Mouse (Mus musculus) heart, embryonic 12.5 days (tissue): ENCODE measurements at regions not wholly inside any gene's neighbourhood (a gene's known extent, or its start where the extent isn't known, plus 50 kb on each side); places are given as distances from the start of the nearest gene placed in this dataset.

Source experiments
- ATAC-seq: fragments of 200-750 bp; cut with Nextera tagmentation; 2 replicates; pipeline ENCODE4 v1.8.0; 2017; ENCODE audit warnings: moderate TSS enrichment, moderate library complexity; ENCODE audit not compliant: insufficient number of reproducible peaks, low FRiP score
- H3K27ac ChIP-seq: fragments of 300-500 bp; sonication (generic); 2 replicates; pipeline ENCODE4 v1.5.1; 2016; ENCODE audit warnings: mild to moderate bottlenecking, moderate library complexity; ENCODE audit not compliant: poor library complexity, severe bottlenecking
- H3K27me3 ChIP-seq: fragments of 300-500 bp; sonication (generic); replicated peaks from 2 replicates; pipeline ENCODE4 v1.6.1; 2016; ENCODE audit warnings: mild to moderate bottlenecking, moderate library complexity
- H3K36me3 ChIP-seq: fragments of 300-500 bp; sonication (generic); 2 replicates; pipeline ENCODE4 v1.6.1; 2016; ENCODE audit warnings: mild to moderate bottlenecking, moderate library complexity
- H3K4me1 ChIP-seq: fragments of 300-500 bp; sonication (generic); replicated peaks from 2 replicates; pipeline ENCODE4 v1.6.1; 2016; ENCODE audit warnings: mild to moderate bottlenecking
- H3K4me2 ChIP-seq: fragments of 300-500 bp; sonication (generic); 2 replicates; pipeline ENCODE4 v1.6.1; 2016; ENCODE audit warnings: mild to moderate bottlenecking, moderate library complexity
- H3K4me3 ChIP-seq: fragments of 300-500 bp; sonication (generic); 2 replicates; pipeline ENCODE4 v1.5.1; 2016; ENCODE audit warnings: mild to moderate bottlenecking
- H3K9ac ChIP-seq: fragments of 300-500 bp; sonication (generic); 2 replicates; pipeline ENCODE4 v1.6.1; 2016; ENCODE audit warnings: mild to moderate bottlenecking, moderate library complexity
- H3K9me3 ChIP-seq: fragments of 300-500 bp; sonication (generic); replicated peaks from 2 replicates; pipeline ENCODE4 v1.6.1; 2016; ENCODE audit warnings: mild to moderate bottlenecking, moderate library complexity
- WGBS: fragments of 180-500 bp; shearing (Covaris S2); methylation state at CpG from one replicate; pipeline ENCODE4 v1.1.7; 2016; 5-methylcytosine and 5-hydroxymethylcytosine counted together

GRCm38 (mm10) chr10:26434586-26434985 lies 58.8 kb upstream of the L3mbtl3 start:
- Histone ChIP-seq H3K27ac (no peak overlapping the region), H3K4me1 (no peaks in the 10 kb centered on the region), H3K9ac (no peak overlapping the region), H3K4me2 (no peak overlapping the region), H3K4me3 (no peak overlapping the region), H3K27me3 (no peaks in the 10 kb centered on the region), H3K36me3 (no peaks in the 10 kb centered on the region), H3K9me3 (no peaks in the 10 kb centered on the region; the same call in 1 of the 2 replicates)
- WGBS: 84% methylated on average over 11 of the region's 11 CpGs
- ATAC-seq: no peak; the same call in 1 of the 2 replicates

- Histone ChIP-seq H3K9ac (no peak overlapping the region), H3K4me1 (no peaks in the 10 kb centered on the region), H3K4me2 (no peak overlapping the region), H3K4me3 (no peak overlapping the region), H3K9me3 (no peaks in the 10 kb centered on the region; the same call in 1 of the 2 replicates), H3K36me3 (no peaks in the 10 kb centered on the region), H3K27ac (no peak overlapping the region), H3K27me3 (no peaks in the 10 kb centered on the region)
- 93% methylated on average over 1 of the region's 1 CpGs for WGBS
- no peak for ATAC-seq
Measured at GRCm38 (mm10) chr10:26440720-26441119, 64.9 kb upstream of the L3mbtl3 start.

GRCm38 (mm10) chr10:26484311-26484710 lies 108.5 kb upstream of the L3mbtl3 start:
- no peaks in the 10 kb centered on the region for H3K27me3 ChIP-seq
- no peak overlapping the region for H3K4me3 ChIP-seq
- H3K9me3 ChIP-seq: no peaks in the 10 kb centered on the region
- 34% methylated on average over 4 of the region's 4 CpGs for WGBS
- no peak overlapping the region for H3K27ac ChIP-seq
- no peak overlapping the region for H3K9ac ChIP-seq
- 0 out of 2 replicates have a peak, but pooled peaks cover 4% of the 10 kb centered on the region for H3K4me1 ChIP-seq
- H3K36me3 ChIP-seq: no peaks in the 10 kb centered on the region
- no peak for ATAC-seq
- H3K4me2 ChIP-seq: no peak overlapping the region

- WGBS: 88% methylated on average over 5 of the region's 5 CpGs
- ATAC-seq: no peak
Measured at GRCm38 (mm10) chr10:26491351-26491750, 115.6 kb upstream of the L3mbtl3 start.

GRCm38 (mm10) chr10:26492146-26492545 lies 116.4 kb upstream of the L3mbtl3 start:
- Histone ChIP-seq H3K9me3 (no peaks in the 10 kb centered on the region), H3K4me3 (no peak overlapping the region), H3K27me3 (no peaks in the 10 kb centered on the region), H3K36me3 (no peaks in the 10 kb centered on the region), H3K9ac (no peak overlapping the region), H3K4me1 (no peaks in the 10 kb centered on the region), H3K4me2 (no peak overlapping the region), H3K27ac (no peak overlapping the region)
- ATAC-seq: no peak
- 60% methylated on average over 11 of the region's 11 CpGs for WGBS

More at GRCm38 (mm10) chr10:26491351-26491750, 115.6 kb upstream of the L3mbtl3 start:
- Histone ChIP-seq H3K36me3 (no peaks in the 10 kb centered on the region), H3K4me2 (no peak overlapping the region), H3K9me3 (no peaks in the 10 kb centered on the region), H3K4me1 (no peaks in the 10 kb centered on the region), H3K9ac (no peak overlapping the region), H3K27me3 (no peaks in the 10 kb centered on the region), H3K4me3 (no peak overlapping the region), H3K27ac (no peak overlapping the region)

GRCm38 (mm10) chr10:26492856-26493484 lies 117.2 kb upstream of the L3mbtl3 start:
- 71% methylated on average over 13 of the region's 13 CpGs for WGBS
- Histone ChIP-seq H3K27me3 (no peaks in the 10 kb centered on the region), H3K9me3 (no peaks in the 10 kb centered on the region), H3K27ac (no peak overlapping the region), H3K4me2 (no peak overlapping the region), H3K4me1 (no peaks in the 10 kb centered on the region), H3K9ac (no peak overlapping the region), H3K36me3 (no peaks in the 10 kb centered on the region), H3K4me3 (no peak overlapping the region)
- no peak for ATAC-seq

- no peak overlapping the region for H3K27ac ChIP-seq
- H3K9me3 ChIP-seq: no peaks in the 10 kb centered on the region
- no peak for ATAC-seq
- no peak overlapping the region for H3K4me2 ChIP-seq
- H3K27me3 ChIP-seq: no peaks in the 10 kb centered on the region
- WGBS: 92% methylated on average over 2 of the region's 2 CpGs
- no peaks in the 10 kb centered on the region for H3K4me1 ChIP-seq
- H3K9ac ChIP-seq: no peak overlapping the region
- H3K4me3 ChIP-seq: no peak overlapping the region
- H3K36me3 ChIP-seq: no peaks in the 10 kb centered on the region
Measured at GRCm38 (mm10) chr10:26493801-26494200, 118.0 kb upstream of the L3mbtl3 start.

GRCm38 (mm10) chr10:26494380-26494781 lies 118.6 kb upstream of the L3mbtl3 start:
- no peaks in the 10 kb centered on the region for H3K4me1 ChIP-seq
- H3K4me2 ChIP-seq: peak overlapping the region; percentile 25; the same call in 1 of the 2 replicates
- no peaks in the 10 kb centered on the region for H3K27me3 ChIP-seq
- H3K9me3 ChIP-seq: 0 out of 2 replicates have a peak, but pooled peaks cover 2% of the 10 kb centered on the region
- ATAC-seq: no peak
- 49% methylated on average over 9 of the region's 9 CpGs for WGBS
- H3K4me3 ChIP-seq: 0 out of 2 replicates have a peak overlapping the region, but pooled peaks have one; percentile 10
- H3K36me3 ChIP-seq: no peaks in the 10 kb centered on the region
- no peak overlapping the region for H3K27ac ChIP-seq
- no peak overlapping the region for H3K9ac ChIP-seq

GRCm38 (mm10) chr10:26500265-26500935 lies 124.6 kb upstream of the L3mbtl3 start:
- H3K9me3 ChIP-seq: 0 out of 2 replicates have a peak, but pooled peaks cover 5% of the 10 kb centered on the region
- no peak for ATAC-seq
- no peaks in the 10 kb centered on the region for H3K27me3 ChIP-seq
- no peaks in the 10 kb centered on the region for H3K4me1 ChIP-seq
- H3K36me3 ChIP-seq: no peaks in the 10 kb centered on the region
- H3K4me3 ChIP-seq: no peak overlapping the region
- no peak overlapping the region for H3K27ac ChIP-seq
- no peak overlapping the region for H3K4me2 ChIP-seq
- 86% methylated on average over 12 of the region's 12 CpGs for WGBS
- H3K9ac ChIP-seq: no peak overlapping the region

- Histone ChIP-seq H3K4me3 (no peak overlapping the region), H3K4me2 (no peak overlapping the region), H3K9ac (no peak overlapping the region), H3K36me3 (no peaks in the 10 kb centered on the region), H3K9me3 (no peaks in the 10 kb centered on the region), H3K27ac (no peak overlapping the region), H3K4me1 (0 out of 2 replicates have a peak, but pooled peaks cover 3% of the 10 kb centered on the region), H3K27me3 (no peaks in the 10 kb centered on the region)
- WGBS: 70% methylated on average over 6 of the region's 6 CpGs
- ATAC-seq: no peak
Measured at GRCm38 (mm10) chr10:26520879-26521278, 145.1 kb upstream of the L3mbtl3 start.

GRCm38 (mm10) chr10:26525848-26526546 lies 150.2 kb upstream of the L3mbtl3 start:
- H3K27ac ChIP-seq: no peak overlapping the region
- 66% methylated on average over 4 of the region's 4 CpGs for WGBS

More at GRCm38 (mm10) chr10:26525848-26526546, 150.2 kb upstream of the L3mbtl3 start:
- no peaks in the 10 kb centered on the region for H3K27me3 ChIP-seq
- no peak overlapping the region for H3K4me2 ChIP-seq
- no peak overlapping the region for H3K4me3 ChIP-seq
- no peaks in the 10 kb centered on the region for H3K36me3 ChIP-seq
- no peaks in the 10 kb centered on the region for H3K9me3 ChIP-seq
- no peak overlapping the region for H3K9ac ChIP-seq
- 0 out of 2 replicates have a peak, but pooled peaks cover 2% of the 10 kb centered on the region for H3K4me1 ChIP-seq
- ATAC-seq: no peak
